Mouse (Mus musculus): ENCODE data around the gene Ppp1r14d.

Gene Ppp1r14d

DNA sequence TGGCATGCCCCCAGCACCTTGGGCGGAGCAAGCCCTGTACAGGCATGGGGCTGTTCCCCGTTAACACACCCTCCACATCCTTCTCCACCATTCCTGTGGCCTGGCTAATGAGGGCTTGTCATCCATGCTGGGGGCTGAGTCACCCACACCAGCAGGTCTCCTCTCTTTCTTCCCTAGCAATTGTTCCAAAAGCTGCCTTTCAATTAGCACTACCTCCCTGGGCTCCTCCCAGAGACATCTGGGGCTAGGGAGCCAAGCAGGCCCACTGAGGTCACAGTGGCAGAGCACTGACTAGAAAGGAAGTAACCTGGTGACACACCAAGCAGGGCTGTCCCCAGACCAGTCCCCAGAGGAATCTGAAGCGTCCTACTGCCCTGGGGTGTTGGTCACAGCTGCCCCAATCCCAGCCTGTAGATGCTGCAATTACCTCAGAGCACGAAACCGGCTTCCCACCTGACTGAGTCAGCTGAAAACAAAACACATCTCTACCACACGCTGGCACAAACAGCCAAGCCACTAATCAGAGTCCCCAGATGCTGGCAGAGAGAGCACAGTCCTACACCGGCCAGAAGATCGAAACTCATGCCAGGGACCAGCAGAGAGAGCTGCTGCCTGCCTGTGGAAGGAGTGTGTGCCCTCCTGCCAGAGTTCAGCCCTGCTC is 55.6 kb downstream of the Ppp1r14d start, which contains the start of gene Gm14137:
Gm14137 (plus strand) TSS at position 519 of the 661 bp plus-strand sequence.
- DNase-seq (ENCODE audit: extremely low read depth, low read depth): no peak

GRCm38 (mm10) chr2:119172862-119173576 is 56.7 kb downstream of the Ppp1r14d start:
- peak; percentile 84 for DNase-seq (ENCODE audit: extremely low read depth, low read depth)

GRCm38 (mm10) chr2:119172446-119172845 is 57.3 kb downstream of the Ppp1r14d start:
- DNase-seq (ENCODE audit: extremely low read depth, low read depth): no peak

- DNase-seq (ENCODE audit: extremely low read depth, low read depth): no peak
Measured at GRCm38 (mm10) chr2:119171574-119171973, 58.1 kb downstream of the Ppp1r14d start.

- DNase-seq (ENCODE audit: extremely low read depth, low read depth): no peak
Measured at GRCm38 (mm10) chr2:119170282-119170681, 59.4 kb downstream of the Ppp1r14d start.
